Mouse (Mus musculus): ENCODE measurements at regions not wholly inside any gene's neighbourhood (a gene's known extent, or its start where the extent isn't known, plus 50 kb on each side); places are given as distances from the start of the nearest gene placed in this dataset.

- no peak for DNase-seq
Measured at GRCm38 (mm10) chr9:61301070-61301469, 71.1 kb upstream of the Tle3 start.

- no peak for DNase-seq
Measured at GRCm38 (mm10) chr9:61302724-61303123, 69.4 kb upstream of the Tle3 start.

GRCm38 (mm10) chr9:61306306-61306705 is 65.9 kb upstream of the Tle3 start:
- no peak for DNase-seq

- no peak for DNase-seq
Measured at GRCm38 (mm10) chr9:61309096-61309495, 63.1 kb upstream of the Tle3 start.

GRCm38 (mm10) chr9:61309768-61310493 is 62.2 kb upstream of the Tle3 start:
- DNase-seq, result no peak

GRCm38 (mm10) chr9:61310574-61310973 is 61.6 kb upstream of the Tle3 start:
- no peak for DNase-seq

- no peak for DNase-seq
Measured at GRCm38 (mm10) chr9:61311604-61312003, 60.6 kb upstream of the Tle3 start.

- no peak for DNase-seq
Measured at GRCm38 (mm10) chr9:61314630-61315179, 57.5 kb upstream of the Tle3 start.

- DNase-seq, result no peak
Measured at GRCm38 (mm10) chr9:61315371-61316298, 56.5 kb upstream of the Tle3 start.

- no peak for DNase-seq
Measured at GRCm38 (mm10) chr9:61316442-61316841, 55.7 kb upstream of the Tle3 start.

- no peak for DNase-seq
Measured at GRCm38 (mm10) chr9:61319721-61320120, 52.4 kb upstream of the Tle3 start.

- no peak for DNase-seq
Measured at GRCm38 (mm10) chr9:61321314-61321713, 50.9 kb upstream of the Tle3 start.

GRCm38 (mm10) chr9:61321825-61322224 is 50.3 kb upstream of the Tle3 start:
- DNase-seq, result no peak

- no peak for DNase-seq
Measured at GRCm38 (mm10) chr9:61322333-61322732, 49.8 kb upstream of the Tle3 start.
